In the genomic region with DNA sequence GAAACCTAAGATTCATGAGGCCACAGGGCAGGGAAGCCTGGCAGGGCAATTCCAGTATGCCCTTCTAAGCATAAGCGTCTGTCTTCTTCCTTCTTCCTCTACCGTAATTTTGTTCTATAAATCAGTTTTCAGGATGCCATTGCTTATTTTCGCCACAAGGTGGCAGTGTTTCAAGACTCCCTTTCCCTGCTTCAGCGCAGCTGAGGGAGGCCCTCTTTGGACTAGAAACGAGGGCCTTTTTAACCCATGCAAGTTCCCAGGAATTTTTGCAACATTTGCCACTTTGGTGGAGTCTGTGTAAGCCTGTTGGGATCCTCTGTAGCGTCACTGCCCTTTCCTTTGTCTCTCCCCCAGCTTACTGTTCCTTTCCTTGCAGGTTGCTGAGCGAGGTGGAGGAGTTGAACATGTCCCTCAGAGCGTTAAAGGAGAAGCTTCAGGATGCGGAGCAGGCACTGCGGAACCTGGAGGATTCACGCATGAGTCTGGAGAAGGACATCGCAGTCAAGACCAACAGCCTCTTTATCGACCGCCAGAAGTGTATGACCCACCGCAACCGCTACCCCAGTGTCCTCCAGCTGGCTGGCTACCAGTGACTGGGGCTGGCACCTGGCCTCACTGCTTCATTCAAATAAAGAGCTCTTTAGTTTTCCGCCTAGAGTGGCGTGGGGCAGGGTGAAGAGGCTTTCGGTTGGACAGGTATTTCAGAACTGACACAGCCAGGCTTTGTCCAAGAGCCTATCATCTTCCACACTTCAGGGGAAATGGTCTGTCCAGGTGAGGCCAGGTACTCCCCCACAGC, we compare ENCODE assay signal across 9 mouse cellular contexts. TPM values are rescaled to one million over a fixed set of nuclear protein-coding genes. Genes with fewer than 3 reads are reported as not detected.
A peak's percentile ranks its signal among the peaks of the same experiment; 100 is the strongest.
DNase-seq lines count a peak whose midpoint lies in the region; ATAC-seq and TF ChIP-seq lines count a peak whose summit lies in the region.
"Had no signal": no experiment of that assay in that cellular context is flagged by ENCODE, and none has a peak within 500 bp of the region (broad histone marks: within the 10 kb centered on the region; RNA-seq: fewer than 3 reads in every experiment).

No protein-coding gene starts in this region.

- ATAC-seq in hindbrain, embryonic 11.5 days (ENCODE audit: low FRiP score) = no peak
- no peak for ATAC-seq in hindbrain, embryonic 12.5 days (ENCODE audit: low FRiP score)
- no peak for ATAC-seq in erythroid progenitor cell, adult 5-6 weeks (replicated peaks; ENCODE audit: low FRiP score, poor library complexity, severe bottlenecking)

- H3K9ac ChIP-seq in hindbrain, embryonic 11.5 days (ENCODE audit: low read depth, low read length) = no peak overlapping the region
- H3K9ac ChIP-seq in hindbrain, embryonic 12.5 days = no peak overlapping the region
- H3K9ac ChIP-seq in ES-E14 (ENCODE audit: insufficient read depth, low read depth, low read length, poor library complexity, severe bottlenecking) = no peak overlapping the region

- H3K27ac ChIP-seq in hindbrain, embryonic 11.5 days (ENCODE audit: low read depth, low read length) = no peak overlapping the region
- H3K27ac ChIP-seq in hindbrain, embryonic 12.5 days = no peak overlapping the region
- no peak overlapping the region for H3K27ac ChIP-seq in ES-E14 (ENCODE audit: insufficient read depth, low read depth, low read length, poor library complexity, severe bottlenecking)
- no peak overlapping the region for H3K27ac ChIP-seq in limb, embryonic 10.5 days
- H3K27ac ChIP-seq: macrophage had no signal

- in situ Hi-C loops in ES-E14 (cut with MboI; ENCODE audit: low sequenced_read_pairs in 2 of 2, unreplicated experiment in 2 of 2) = loop anchor here in 1 of 2 experiments (10.0 kb wide), 1 partner anchor 219 kb away; no protein-coding TSS in a partner anchor

- no peaks in the 10 kb centered on the region for H3K9me3 ChIP-seq in hindbrain, embryonic 11.5 days (ENCODE audit: control insufficient read depth, low read length)
- no peaks in the 10 kb centered on the region for H3K9me3 ChIP-seq in hindbrain, embryonic 12.5 days (replicated peaks)
- H3K9me3 ChIP-seq in ES-E14 (ENCODE audit: control insufficient read depth, insufficient read depth, low read depth, low read length) = no peaks in the 10 kb centered on the region
- H3K9me3 ChIP-seq in limb, embryonic 10.5 days (replicated peaks) = no peaks in the 10 kb centered on the region

- H3K27me3 ChIP-seq in hindbrain, embryonic 11.5 days (ENCODE audit: control insufficient read depth, insufficient read depth, low read length) = peaks cover 9% of the 10 kb centered on the region
- H3K27me3 ChIP-seq in hindbrain, embryonic 12.5 days = peaks cover 64% of the 10 kb centered on the region
- H3K27me3 ChIP-seq in limb, embryonic 10.5 days (ENCODE audit: low read depth, poor library complexity, severe bottlenecking) = peaks cover 93% of the 10 kb centered on the region

- no peak overlapping the region for H3K4me2 ChIP-seq in hindbrain, embryonic 11.5 days (replicated peaks; ENCODE audit: low read depth, low read length)
- no peak overlapping the region for H3K4me2 ChIP-seq in hindbrain, embryonic 12.5 days (replicated peaks)

- peaks cover 3% of the 10 kb centered on the region for H3K4me1 ChIP-seq in hindbrain, embryonic 11.5 days (replicated peaks; ENCODE audit: control insufficient read depth, insufficient read depth, low read length)
- peaks cover 16% of the 10 kb centered on the region for H3K4me1 ChIP-seq in hindbrain, embryonic 12.5 days
- H3K4me1 ChIP-seq in ES-E14 (ENCODE audit: control insufficient read depth in 2 of 2, insufficient read depth in 2 of 2, low read length in 2 of 2, poor library complexity in 1 of 2) = peaks cover 0 to 2% of the 10 kb centered on the region in 2 experiments; a peak in 1 of 4 replicates
- peaks cover 24% of the 10 kb centered on the region for H3K4me1 ChIP-seq in limb, embryonic 10.5 days

- intact Hi-C loops in heart, postnatal 10 days (cut with DNase I) = loop anchor here (1.0 kb wide), 2 partner anchors 31 to 222 kb away; no protein-coding TSS in a partner anchor

- no peak overlapping the region for H3K4me3 ChIP-seq in hindbrain, embryonic 11.5 days (ENCODE audit: low read depth, low read length)
- no peak overlapping the region for H3K4me3 ChIP-seq in hindbrain, embryonic 12.5 days
- peak overlapping the region in 1 of 2 experiments; percentile 42; a peak in 1 of 4 replicates for H3K4me3 ChIP-seq in ES-E14 (ENCODE audit: insufficient read depth in 1 of 2, low read depth in 1 of 2, low read length in 2 of 2, poor library complexity in 1 of 2, severe bottlenecking in 1 of 2)
- no peak overlapping the region for H3K4me3 ChIP-seq in limb, embryonic 10.5 days

- no peaks in the 10 kb centered on the region for H3K36me3 ChIP-seq in hindbrain, embryonic 11.5 days (ENCODE audit: control insufficient read depth, insufficient read depth, low read length)
- H3K36me3 ChIP-seq in hindbrain, embryonic 12.5 days = no peaks in the 10 kb centered on the region
- no peaks in the 10 kb centered on the region for H3K36me3 ChIP-seq in ES-E14 (ENCODE audit: control insufficient read depth, insufficient read depth, low read length, poor library complexity, severe bottlenecking)
- H3K36me3 ChIP-seq in limb, embryonic 10.5 days = no peaks in the 10 kb centered on the region

- DNase-seq in hindbrain, embryonic 11.5 days (ENCODE audit: low spot score) = peak; percentile 80
- DNase-seq in ES-E14 (ENCODE audit: low read depth, low spot score) = peak; percentile 56
- peak; percentile 49 to 67 for DNase-seq in cerebellum, adult 18-20 months
- DNase-seq in heart, postnatal 10 days = peak; percentile 62 to 78
- peak; percentile 70 for DNase-seq in limb, embryonic 10.5 days (ENCODE audit: low spot score)
- DNase-seq in retina, embryonic 14.5 days (ENCODE audit: low spot score) = peak; percentile 88

- WGBS in hindbrain, embryonic 11.5 days = 39% methylated on average over 19 of the region's 19 CpGs
- WGBS in hindbrain, embryonic 12.5 days = 39% methylated on average over 19 of the region's 19 CpGs
- WGBS in limb, embryonic 10.5 days = 46% methylated on average over 19 of the region's 19 CpGs

TF ChIP-seq in ES-E14, 5 proteins besides CTCF, POLR2A, EP300 and RAD21:
- peak; percentile 68; the same call in 1 of the 2 replicates for TF ChIP-seq ZC3H11A (IDR thresholded peaks at IDR 0.05; ENCODE audit: borderline replicate concordance, low read depth, low read length)
- no peak for TF ChIP-seq CHD2 (IDR thresholded peaks at IDR 0.05; ENCODE audit: low read depth, low read length)
TF ChIP-seq in ES-E14: peak in this region for 1.

RNA-seq across cellular contexts. Expression of a gene that starts 20.9 kb away (rescaled TPM):
- 0.07 and 0.12 TPM in 2 replicates for polyA plus RNA-seq in hindbrain, embryonic 11.5 days (2014; fragmentation: Nextera tagmentation; extraction: Ambion mirVana)
- 0.14 TPM in 1 of 2 replicates, not detected in the other for polyA plus RNA-seq in hindbrain, embryonic 12.5 days (2016; fragmentation: Nextera tagmentation; extraction: Ambion mirVana)
- total RNA-seq in ES-E14 (2012; rRNA removed) = 0.95 and 1.3 TPM in 2 replicates
- not detected for total RNA-seq in heart, postnatal 10 days (2021)
- 0.20 TPM in 1 of 2 replicates, not detected in the other for polyA plus RNA-seq in limb, embryonic 10.5 days (2016; fragmentation: Nextera tagmentation; extraction: Ambion mirVana)
- not detected in 2 replicates for total RNA-seq in erythroid progenitor cell, adult 5-6 weeks (2015; ENCODE audit: low replicate concordance)
- total RNA-seq in erythroid progenitor cell, adult 5-6 weeks (2017; ENCODE audit: low replicate concordance) = not detected in 2 replicates
- polyA plus RNA-seq: macrophage had no signal

RNA-seq across cellular contexts. Expression of a gene that starts 21.7 kb away (rescaled TPM):
- 1.3 and 1.8 TPM in 2 replicates for polyA plus RNA-seq in hindbrain, embryonic 11.5 days (2014; fragmentation: Nextera tagmentation; extraction: Ambion mirVana)
- polyA plus RNA-seq in hindbrain, embryonic 12.5 days (2016; fragmentation: Nextera tagmentation; extraction: Ambion mirVana) = 1.0 and 1.7 TPM in 2 replicates
- 0.16 TPM in 1 of 2 replicates, not detected in the other for total RNA-seq in ES-E14 (2012; rRNA removed)
- total RNA-seq in heart, postnatal 10 days (2021) = not detected
- polyA plus RNA-seq in limb, embryonic 10.5 days (2016; fragmentation: Nextera tagmentation; extraction: Ambion mirVana) = not detected in 2 replicates
- not detected in 2 replicates for total RNA-seq in erythroid progenitor cell, adult 5-6 weeks (2015; ENCODE audit: low replicate concordance)
- total RNA-seq in erythroid progenitor cell, adult 5-6 weeks (2017; ENCODE audit: low replicate concordance) = not detected in 2 replicates
- polyA plus RNA-seq: macrophage had no signal

RNA-seq across cellular contexts. Expression of a gene that starts 42.6 kb away (rescaled TPM):
- 5.9 and 6.5 TPM in 2 replicates for polyA plus RNA-seq in hindbrain, embryonic 11.5 days (2014; fragmentation: Nextera tagmentation; extraction: Ambion mirVana)
- polyA plus RNA-seq in hindbrain, embryonic 12.5 days (2016; fragmentation: Nextera tagmentation; extraction: Ambion mirVana) = 12.5 and 12.7 TPM in 2 replicates
- total RNA-seq in ES-E14 (2012; rRNA removed) = 2.1 and 5.3 TPM in 2 replicates
- 1 to 10 TPM; 7.9 to 8.4 TPM for total RNA-seq in heart, postnatal 10 days (2021)
- 1.8 and 3.2 TPM in 2 replicates for polyA plus RNA-seq in limb, embryonic 10.5 days (2016; fragmentation: Nextera tagmentation; extraction: Ambion mirVana)
- 10.5 TPM in 1 of 2 replicates, not detected in the other for total RNA-seq in erythroid progenitor cell, adult 5-6 weeks (2015; ENCODE audit: low replicate concordance)
- total RNA-seq in erythroid progenitor cell, adult 5-6 weeks (2017; ENCODE audit: low replicate concordance) = 0.91 and 2.3 TPM in 2 replicates
- polyA plus RNA-seq: macrophage had no signal
